Mouse (Mus musculus) lung, adult 2 months (tissue): ENCODE data around the gene Arid3c.

Source experiments
- CTCF ChIP-seq: fragments of 200-500 bp; IDR thresholded peaks from 2 replicates; pipeline ENCODE4 v1.5.1; 2011; ENCODE audit warnings: mild to moderate bottlenecking, low read length, control low read depth; ENCODE audit not compliant: insufficient read depth
- POLR2A ChIP-seq: fragments of 200-500 bp; IDR thresholded peaks from 2 replicates; pipeline ENCODE4 v1.6.1; 2011; ENCODE audit warnings: low read depth, mild to moderate bottlenecking, control low read depth, low read length, borderline replicate concordance; ENCODE audit errors: extremely low read depth

DNA sequence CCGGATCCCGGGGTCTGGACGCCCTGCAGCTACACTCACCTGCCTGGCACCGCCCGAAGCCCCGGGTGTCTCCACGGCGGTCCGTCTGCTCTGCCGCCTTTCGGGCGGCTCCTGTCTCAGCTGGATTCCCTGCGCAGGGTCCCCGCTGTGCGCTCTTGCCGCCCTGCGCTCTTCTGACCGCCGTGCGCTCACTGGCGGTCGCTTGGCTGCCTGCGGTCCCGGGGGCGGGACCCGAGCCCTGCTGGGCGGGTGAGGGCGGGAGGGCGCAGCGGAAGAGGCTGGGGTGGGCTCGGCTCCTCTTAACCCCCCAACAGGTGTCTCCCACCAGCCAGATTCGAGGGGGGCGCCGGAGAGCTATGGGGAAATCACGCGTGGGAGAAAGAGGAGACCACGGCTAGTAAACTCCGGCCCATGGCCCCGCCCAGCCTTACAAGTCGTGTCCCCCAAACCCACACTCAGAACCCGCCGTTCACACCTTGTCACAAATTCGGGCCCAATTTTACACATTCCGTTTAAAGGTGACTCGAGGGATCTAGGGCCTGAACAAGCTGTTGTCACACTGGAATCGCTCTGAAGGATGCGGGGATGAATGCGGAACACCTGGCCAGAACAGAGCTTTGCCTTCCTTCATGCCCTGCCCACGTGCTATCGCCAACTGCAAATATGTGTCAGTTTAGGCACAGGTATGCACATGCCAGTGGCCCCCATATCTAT is at the start of gene Arid3c:
- TF ChIP-seq POLR2A, result no peak
- TF ChIP-seq CTCF, result no peak
